Mouse (Mus musculus): ENCODE results near the gene Gbx2.

GRCm38 (mm10) chr1:89909796-89910195 lies 21.2 kb downstream of the Gbx2 start:
- TF ChIP-seq CTCF (IDR thresholded peaks at IDR 0.05; ENCODE audit: low read depth, low read length) (no peak), GATA1 (IDR thresholded peaks at IDR 0.05; ENCODE audit: borderline replicate concordance, low read length) (no peak), POLR2AphosphoS5 (IDR thresholded peaks at IDR 0.05; ENCODE audit: insufficient replicate concordance, low read depth, low read length) (no peak), TAL1 (conservative IDR thresholded peaks at IDR 0.05; ENCODE audit: low read depth, low read length) (no peak), GATA2 (IDR thresholded peaks at IDR 0.05; ENCODE audit: borderline replicate concordance, low read depth, low read length) (no peak)

Data from G1E (cell line).